Mouse (Mus musculus) macrophage (primary cell): ENCODE results near the gene Gm960. TPM values are rescaled to one million over a fixed set of nuclear protein-coding genes. Genes with fewer than 3 reads are reported as not detected.

ENCODE experiments used
- H3K27ac ChIP-seq: fragments of 350-480 bp; formaldehyde crosslinking; 2 replicates; pipeline ENCODE4 v1.9.0; 2021
- H3K36me3 ChIP-seq: fragments of 350-480 bp; formaldehyde crosslinking; 2 replicates; pipeline ENCODE4 v1.9.0; 2021; ENCODE audit errors: inconsistent target
- H3K4me3 ChIP-seq: fragments of 350-480 bp; formaldehyde crosslinking; 2 replicates; pipeline ENCODE4 v1.9.0; 2021; ENCODE audit errors: inconsistent target
- H3K79me2 ChIP-seq: fragments of 350-480 bp; formaldehyde crosslinking; 2 replicates; pipeline ENCODE4 v1.9.0; 2021; ENCODE audit errors: inconsistent target
- WGBS: methylation state at CpG from one replicate; pipeline ENCODE4 v1.1.7; 2026; ENCODE audit warnings: inconsistent platforms; ENCODE audit not compliant: missing documents; 5-methylcytosine and 5-hydroxymethylcytosine counted together
- polyA plus RNA-seq: library from polyadenylated mRNA; stranded (reverse); fragments of 250-400 nt; gene quantifications from 3 replicates; pipeline ENCODE4 v1.2.4, GENCODE M21; 2018; ENCODE audit warnings: inconsistent platforms

Gene Gm960
- polyA plus RNA-seq, 1 experiment from 2014 or later = not detected

- Histone ChIP-seq H3K27ac (no peak overlapping the region), H3K4me3 (no peak overlapping the region), H3K36me3 (peaks cover 15% of the 10 kb centered on the region; the same call in 1 of the 2 replicates), H3K79me2 (peaks cover 10% of the 10 kb centered on the region; the same call in 1 of the 2 replicates)
- 94% methylated on average over 11 of the region's 12 CpGs for WGBS
Measured at GRCm38 (mm10) chr19:4624006-4624405, 74.5 kb downstream of the Gm960 start.

- peaks cover 15% of the 10 kb centered on the region; the same call in 1 of the 2 replicates for H3K36me3 ChIP-seq
- no peak overlapping the region for H3K27ac ChIP-seq
- no peak overlapping the region for H3K4me3 ChIP-seq
- peaks cover 10% of the 10 kb centered on the region; the same call in 1 of the 2 replicates for H3K79me2 ChIP-seq
- 97% methylated on average over 9 of the region's 9 CpGs for WGBS
Measured at GRCm38 (mm10) chr19:4623419-4623818, 75.0 kb downstream of the Gm960 start.

GRCm38 (mm10) chr19:4622780-4623179, 75.7 kb downstream of the Gm960 start:
- no peak overlapping the region for H3K27ac ChIP-seq
- no peak overlapping the region for H3K4me3 ChIP-seq
- H3K36me3 ChIP-seq = peaks cover 15% of the 10 kb centered on the region; the same call in 1 of the 2 replicates
- WGBS = 95% methylated on average over 5 of the region's 5 CpGs
- H3K79me2 ChIP-seq = peaks cover 10% of the 10 kb centered on the region; the same call in 1 of the 2 replicates

GRCm38 (mm10) chr19:4620721-4621120, 77.7 kb downstream of the Gm960 start:
- Histone ChIP-seq H3K4me3 (no peak overlapping the region), H3K36me3 (peaks cover 15% of the 10 kb centered on the region; the same call in 1 of the 2 replicates), H3K27ac (no peak overlapping the region), H3K79me2 (peaks cover 10% of the 10 kb centered on the region; the same call in 1 of the 2 replicates)
- WGBS = 96% methylated on average over 7 of the region's 7 CpGs

GRCm38 (mm10) chr19:4619461-4619860, 79.0 kb downstream of the Gm960 start:
- Histone ChIP-seq H3K79me2 (peaks cover 4% of the 10 kb centered on the region; the same call in 1 of the 2 replicates), H3K36me3 (peaks cover 15% of the 10 kb centered on the region; the same call in 1 of the 2 replicates), H3K4me3 (no peak overlapping the region), H3K27ac (no peak overlapping the region)
- WGBS = 98% methylated on average over 10 of the region's 10 CpGs

- Histone ChIP-seq H3K27ac (no peak overlapping the region), H3K36me3 (peaks cover 9% of the 10 kb centered on the region; the same call in 1 of the 2 replicates), H3K79me2 (no peaks in the 10 kb centered on the region), H3K4me3 (no peak overlapping the region)
- 58% methylated on average over 18 of the region's 18 CpGs for WGBS
Measured at GRCm38 (mm10) chr19:4618183-4618582, 80.3 kb downstream of the Gm960 start.

GRCm38 (mm10) chr19:4616546-4616945, 81.9 kb downstream of the Gm960 start:
- Histone ChIP-seq H3K27ac (no peak overlapping the region), H3K4me3 (no peak overlapping the region), H3K36me3 (no peaks in the 10 kb centered on the region), H3K79me2 (no peaks in the 10 kb centered on the region)
- WGBS = 68% methylated on average over 4 of the region's 4 CpGs

GRCm38 (mm10) chr19:4615151-4616093, 83.0 kb downstream of the Gm960 start, which contains the start of gene Lrfn4:
Gene Lrfn4 (minus strand): TSS chr19:4615667.
- Histone ChIP-seq H3K27ac (no peak within 1 kb of the TSS), H3K36me3 (no peaks in the 10 kb centered on the region), H3K79me2 (no peaks in the 10 kb centered on the region), H3K4me3 (peak within 1 kb of the TSS; percentile 24; the same call in 1 of the 2 replicates)
- under 1% methylated on average over 66 of the region's 87 CpGs for WGBS

GRCm38 (mm10) chr19:4614305-4615150, 83.9 kb downstream of the Gm960 start:
- WGBS = 37% methylated on average over 30 of the region's 49 CpGs
- Histone ChIP-seq H3K27ac (no peak overlapping the region), H3K79me2 (no peaks in the 10 kb centered on the region), H3K36me3 (no peaks in the 10 kb centered on the region), H3K4me3 (no peak overlapping the region)

- no peak overlapping the region for H3K27ac ChIP-seq
- no peaks in the 10 kb centered on the region for H3K36me3 ChIP-seq
- no peaks in the 10 kb centered on the region for H3K79me2 ChIP-seq
- 92% methylated on average over 32 of the region's 33 CpGs for WGBS
- no peak overlapping the region for H3K4me3 ChIP-seq
Measured at GRCm38 (mm10) chr19:4613464-4614304, 84.8 kb downstream of the Gm960 start.

- WGBS = 98% methylated on average over 19 of the region's 19 CpGs
- no peaks in the 10 kb centered on the region for H3K79me2 ChIP-seq
- no peaks in the 10 kb centered on the region for H3K36me3 ChIP-seq
- H3K27ac ChIP-seq = no peak overlapping the region
- no peak overlapping the region for H3K4me3 ChIP-seq
Measured at GRCm38 (mm10) chr19:4612181-4612961, 86.1 kb downstream of the Gm960 start.

- H3K27ac ChIP-seq = no peak overlapping the region
- 64% methylated on average over 4 of the region's 4 CpGs for WGBS
- H3K79me2 ChIP-seq = no peaks in the 10 kb centered on the region
- H3K4me3 ChIP-seq = no peak overlapping the region
- H3K36me3 ChIP-seq = no peaks in the 10 kb centered on the region
Measured at GRCm38 (mm10) chr19:4610109-4610508, 88.4 kb downstream of the Gm960 start.

GRCm38 (mm10) chr19:4608511-4608910, 90.0 kb downstream of the Gm960 start:
- WGBS = 92% methylated on average over 4 of the region's 4 CpGs
- Histone ChIP-seq H3K36me3 (no peaks in the 10 kb centered on the region), H3K4me3 (no peak overlapping the region), H3K27ac (no peak overlapping the region), H3K79me2 (no peaks in the 10 kb centered on the region)
